Mouse (Mus musculus) left cerebral cortex, adult 11 months (tissue): ENCODE measurements around the gene Gm5799.
"Not testable (repeated sequence)": the region's sequence is repeated elsewhere in the genome, so short reads cannot be mapped to it uniquely, and the experiment has no call there.

Experiments
- DNase-seq: peaks from one replicate; pipeline ENCODE4 v3.0.0; 2022; ENCODE audit warnings: low spot score

Gene Gm5799

GRCm38 (mm10) chr14:43543276-43543675 is at the start of gene Gm5799:
Gene Gm5799 (plus strand): TSS chr14:43543576.
- DNase-seq = not testable (repeated sequence)

DNA sequence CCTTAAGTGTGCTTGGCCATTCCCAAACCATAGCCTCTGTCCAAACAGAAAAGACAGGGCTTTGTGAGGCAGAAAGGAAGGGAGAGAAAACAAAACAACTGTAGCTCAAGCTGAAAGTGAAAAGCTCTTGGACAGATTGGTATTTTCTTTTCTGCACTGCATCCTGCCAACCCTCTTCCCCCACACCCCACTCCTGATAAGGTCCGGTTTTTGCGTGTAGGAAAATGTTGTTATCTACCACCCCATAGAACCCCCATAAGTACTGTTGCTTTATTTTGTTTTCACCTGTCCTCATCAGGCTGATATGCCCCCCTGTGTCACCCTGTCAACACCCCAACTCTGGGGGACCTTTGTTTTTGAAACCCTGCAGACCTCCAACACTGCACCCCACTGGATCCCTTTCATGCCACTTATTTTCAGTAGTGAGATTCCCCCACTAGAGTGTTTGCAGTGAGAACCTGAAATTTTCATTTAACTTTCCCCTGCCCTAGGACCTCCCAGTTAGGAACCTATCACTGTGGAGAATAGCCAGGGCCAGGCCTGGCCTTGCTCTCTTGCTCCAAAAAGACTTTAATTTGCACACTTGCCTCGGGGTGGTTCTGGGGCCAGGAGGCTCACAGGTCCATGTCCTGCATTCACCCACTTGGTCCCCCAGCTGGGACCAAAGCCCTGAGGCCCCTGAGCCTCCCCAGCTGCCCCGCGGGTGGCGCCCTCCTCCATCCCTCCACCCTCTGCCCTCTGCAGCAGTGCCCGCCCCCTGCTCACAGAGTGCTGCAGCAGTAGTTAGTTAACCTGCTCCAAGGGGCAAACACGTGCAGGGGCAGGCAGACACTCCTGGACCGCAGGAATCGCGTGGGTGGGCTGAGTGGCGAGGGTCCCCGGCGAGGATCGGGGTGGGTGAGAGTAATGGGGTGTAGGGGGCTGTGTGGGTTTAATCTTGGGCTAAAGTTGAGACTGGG is 12.0 kb upstream of the Gm5799 start:
- DNase-seq = not testable (repeated sequence)

GRCm38 (mm10) chr14:43532011-43532383 is 11.4 kb upstream of the Gm5799 start:
- DNase-seq = not testable (repeated sequence)

GRCm38 (mm10) chr14:43532387-43532786 is 11.0 kb upstream of the Gm5799 start:
- DNase-seq = not testable (repeated sequence)

DNA sequence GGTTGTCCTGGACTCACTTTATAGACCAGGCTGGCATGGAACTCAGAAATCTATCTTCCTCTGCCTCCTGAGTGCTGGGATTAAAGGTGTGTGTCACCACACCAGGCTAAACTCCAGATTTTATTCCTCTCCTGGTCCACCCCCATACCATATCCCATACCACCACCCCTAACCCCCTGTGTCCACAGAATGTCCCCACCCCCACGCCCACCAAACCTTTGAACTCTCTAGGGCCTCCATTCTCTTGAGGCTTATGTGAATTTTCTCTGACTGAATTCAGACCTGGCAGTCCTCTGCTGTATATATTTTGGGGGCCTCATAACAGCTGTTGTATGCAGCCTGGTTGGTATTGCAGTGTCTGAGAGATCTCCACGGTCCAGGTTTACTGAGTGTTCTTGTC is 5.2 kb upstream of the Gm5799 start:
- DNase-seq = not testable (repeated sequence)

DNA sequence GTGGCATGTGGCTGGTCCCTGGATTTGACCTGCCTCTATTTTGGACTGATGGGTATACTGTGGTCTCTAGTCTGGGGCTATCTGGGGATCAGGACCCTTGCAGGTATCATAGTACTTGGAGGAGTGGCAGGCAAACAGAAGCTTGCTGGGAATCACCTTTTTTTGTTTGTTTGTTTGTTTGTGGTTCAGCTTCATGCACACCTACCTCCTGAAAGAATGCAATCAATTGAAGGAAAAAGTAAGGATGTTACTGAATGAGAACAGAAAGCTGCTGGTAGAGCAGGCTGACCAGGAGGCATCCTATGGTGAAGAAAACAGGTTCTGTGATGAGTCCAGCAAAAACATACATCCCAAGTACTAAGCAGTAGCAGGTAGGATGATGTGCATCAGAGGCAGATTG is 2.9 kb downstream of the Gm5799 start:
- not testable (repeated sequence) for DNase-seq

- DNase-seq = not testable (repeated sequence)
Measured at GRCm38 (mm10) chr14:43552271-43552670, 8.9 kb downstream of the Gm5799 start.

DNA sequence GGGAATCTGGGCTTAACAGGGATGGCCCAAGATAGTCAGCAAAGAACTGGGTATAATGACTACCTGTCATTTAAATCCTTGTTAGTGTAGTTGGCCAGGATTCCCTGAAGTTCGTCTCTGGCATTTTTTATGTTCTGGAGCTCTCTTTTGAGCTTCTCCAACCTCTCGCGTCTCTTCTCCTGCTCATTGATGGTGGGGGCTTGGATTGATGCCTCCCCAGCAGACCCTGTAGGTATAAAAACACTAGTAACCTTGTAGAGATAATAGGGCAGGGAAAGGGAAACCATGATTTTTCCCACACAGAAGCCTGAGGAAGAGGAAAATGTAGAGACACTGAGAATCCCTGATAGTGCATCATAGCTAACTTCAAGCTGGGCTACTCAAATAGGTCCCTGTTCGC is 34.6 kb downstream of the Gm5799 start:
- not testable (repeated sequence) for DNase-seq

GRCm38 (mm10) chr14:43579046-43579445 is 35.7 kb downstream of the Gm5799 start, which contains the start of gene Gm17654:
Gene Gm17654 (minus strand): TSS chr14:43579146.
- DNase-seq = not testable (repeated sequence)
